Mouse (Mus musculus) ovary, postnatal 14 days (tissue): Measurements from ENCODE around the gene Slc25a13.
"Not testable (repeated sequence)": the region's sequence is repeated elsewhere in the genome, so short reads cannot be mapped to it uniquely, and the experiment has no call there.

Experiments used
- DNase-seq: peaks from one replicate; pipeline ENCODE4 v3.0.0; 2022; ENCODE audit warnings: low spot score

Gene Slc25a13

DNA sequence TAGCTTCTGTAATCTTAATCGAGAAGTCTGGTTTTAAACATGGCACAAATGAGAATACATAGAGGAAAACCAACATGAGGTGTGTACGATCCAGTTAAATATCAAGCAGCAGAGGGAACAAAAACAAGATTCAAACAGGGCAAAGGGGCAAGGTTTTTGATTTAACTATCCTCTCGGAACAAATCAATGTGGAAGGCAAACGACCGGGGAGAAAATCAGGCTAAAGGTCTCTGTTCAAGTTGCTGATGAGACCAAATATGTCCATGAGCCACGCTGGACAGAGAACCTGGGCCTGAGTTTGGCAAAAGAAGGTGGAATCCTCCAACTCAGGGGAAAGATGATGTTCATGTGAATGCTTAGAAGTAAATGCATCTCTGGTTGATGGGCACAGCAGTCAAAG lies 14.5 kb downstream of the Slc25a13 start:
- DNase-seq: no peak

DNA sequence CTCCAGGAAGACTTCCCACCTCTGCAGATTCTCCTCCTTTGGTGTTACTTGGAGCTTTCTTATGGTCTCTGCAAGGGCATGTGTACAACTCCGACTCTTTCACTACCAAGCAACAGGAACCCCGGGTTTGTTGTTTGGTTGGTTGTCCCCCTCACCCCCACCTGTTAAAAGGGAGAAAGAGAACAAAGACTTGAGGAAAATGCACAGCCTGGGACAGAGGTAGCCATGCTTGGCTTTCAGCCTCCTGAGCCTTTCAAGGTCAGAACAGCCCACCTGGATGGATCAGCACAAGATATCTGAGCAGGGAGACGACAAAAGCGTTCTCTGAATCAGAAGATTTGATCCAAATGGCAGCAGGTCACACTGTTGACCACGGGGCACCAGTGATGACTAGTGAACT lies 15.0 kb downstream of the Slc25a13 start:
- no peak for DNase-seq

DNA sequence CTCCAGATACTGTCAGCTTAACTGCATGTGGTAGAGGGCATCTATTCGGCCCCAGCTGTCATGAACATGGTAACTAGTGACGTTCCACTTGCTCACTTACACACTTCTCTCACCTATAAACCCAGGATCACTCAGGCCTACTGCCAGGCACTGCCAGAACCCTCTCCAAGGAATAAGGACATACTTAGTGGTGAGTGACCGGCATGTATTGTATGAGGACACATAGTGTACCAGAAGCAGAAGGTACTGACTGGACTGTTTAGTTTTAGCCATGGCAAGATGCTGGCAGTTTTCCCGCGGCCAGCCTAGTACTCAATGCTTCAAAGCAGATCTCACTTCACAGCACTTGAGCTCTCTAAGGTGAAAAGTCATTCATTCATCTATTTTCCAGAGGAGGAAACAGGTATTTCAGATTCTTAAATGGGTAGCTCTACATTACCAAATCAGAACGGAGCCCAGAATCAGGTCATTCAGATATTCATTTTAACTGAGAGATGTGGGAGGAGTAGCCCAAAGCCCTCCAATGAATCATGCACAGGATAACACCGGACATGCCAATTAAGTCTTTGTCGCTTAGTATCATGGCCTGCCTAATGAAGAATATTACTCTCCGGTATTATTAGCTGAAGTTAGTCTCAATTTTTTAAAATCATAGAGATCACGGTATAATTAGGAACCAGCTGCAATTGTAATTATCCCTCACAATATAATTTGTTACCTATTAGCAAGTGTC lies 17.7 kb downstream of the Slc25a13 start:
- no peak for DNase-seq

DNA sequence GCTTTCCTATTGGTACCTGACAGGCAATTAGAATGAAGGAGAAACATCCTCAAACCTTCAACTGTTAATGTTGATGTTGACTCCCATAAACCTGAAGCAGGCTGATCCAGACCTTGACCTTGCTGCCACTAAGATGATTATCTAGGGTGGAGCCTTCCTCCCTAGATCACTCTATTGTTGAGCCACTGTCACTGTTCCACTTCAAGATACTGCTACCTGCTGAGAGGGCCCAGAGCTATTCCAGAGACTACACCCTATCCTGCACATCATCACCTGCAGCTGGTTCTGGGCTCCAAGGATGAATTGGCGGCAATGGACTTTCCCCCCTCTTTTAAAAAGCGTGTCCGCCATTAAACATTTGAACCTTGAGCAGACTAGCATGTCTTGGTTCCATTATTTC lies 18.9 kb downstream of the Slc25a13 start:
- DNase-seq: not testable (repeated sequence)

DNA sequence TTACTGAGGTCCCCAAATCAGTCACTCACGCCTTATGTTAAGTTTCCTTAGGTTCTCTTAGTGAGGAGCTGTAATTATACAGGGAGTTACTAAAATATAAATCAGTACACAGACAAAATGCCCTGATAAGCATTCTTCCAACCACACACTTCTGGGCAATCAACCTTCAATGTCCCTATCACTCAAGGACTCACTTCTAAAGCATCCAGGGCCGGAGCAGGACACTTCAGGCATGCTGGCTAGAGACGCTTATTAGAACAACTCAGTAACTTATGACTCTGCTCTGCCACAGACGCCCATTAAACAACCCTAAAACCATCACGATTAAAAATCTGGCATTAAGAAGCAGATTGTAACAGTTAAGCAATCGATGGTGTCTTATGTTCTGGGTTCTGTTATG lies 19.6 kb downstream of the Slc25a13 start:
- no peak for DNase-seq

DNA sequence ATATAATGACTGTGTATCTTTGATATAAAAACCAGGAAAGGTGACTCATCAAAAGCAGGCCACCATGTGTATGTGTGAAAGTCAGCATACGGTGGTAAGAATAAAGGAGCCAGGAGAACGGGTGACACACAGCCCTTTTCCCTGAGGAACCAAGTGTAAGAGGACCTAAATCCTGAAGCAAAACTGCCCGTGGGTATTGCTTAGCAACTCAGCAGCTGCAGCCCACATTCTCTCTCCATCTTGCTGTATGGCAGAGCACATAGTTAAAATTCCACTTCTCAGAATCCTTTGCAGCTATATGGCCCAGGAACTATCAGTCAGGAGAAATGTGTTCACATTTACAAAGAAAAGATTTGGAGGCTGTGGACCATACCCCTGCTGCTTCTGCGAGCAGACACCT lies 20.4 kb downstream of the Slc25a13 start:
- DNase-seq: no peak

DNA sequence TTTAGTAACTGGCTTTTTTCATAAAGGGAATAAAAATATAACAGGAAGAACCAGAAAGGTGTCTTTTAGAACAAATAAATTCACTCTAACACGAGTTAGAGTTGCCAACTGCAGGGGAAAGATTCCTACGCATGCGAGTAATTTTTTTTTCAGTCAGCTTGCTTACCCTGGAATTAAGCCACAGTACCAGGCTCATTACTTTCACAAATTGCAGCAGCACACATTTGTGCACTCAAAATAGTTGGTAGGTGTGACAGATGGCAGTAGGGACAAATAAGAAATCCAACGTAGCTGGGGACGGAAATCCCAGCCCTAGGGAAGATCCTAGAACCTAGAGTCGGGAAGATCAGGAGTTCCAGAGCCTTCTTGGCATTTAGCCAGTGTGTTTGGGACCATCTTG lies 22.1 kb downstream of the Slc25a13 start:
- no peak for DNase-seq

DNA sequence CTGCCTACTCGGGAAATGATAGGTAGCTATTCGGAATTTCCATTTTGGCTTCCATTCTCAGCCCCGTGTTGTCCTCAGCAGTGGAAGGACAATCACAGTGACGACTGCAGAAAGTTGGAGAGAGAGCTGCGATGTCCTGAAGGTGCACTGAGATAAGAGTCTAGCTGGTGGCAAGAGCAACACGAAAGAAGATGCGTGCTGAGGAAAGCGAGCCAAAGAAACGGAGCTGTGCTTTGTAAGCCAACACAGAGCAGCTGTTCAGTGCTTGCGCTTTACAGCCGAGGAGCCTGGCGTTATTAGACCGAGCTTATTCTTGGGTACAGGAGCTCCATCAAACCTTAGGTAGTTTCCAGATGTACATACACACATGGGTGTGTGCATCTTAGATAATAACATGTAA lies 23.1 kb downstream of the Slc25a13 start:
- no peak for DNase-seq

DNA sequence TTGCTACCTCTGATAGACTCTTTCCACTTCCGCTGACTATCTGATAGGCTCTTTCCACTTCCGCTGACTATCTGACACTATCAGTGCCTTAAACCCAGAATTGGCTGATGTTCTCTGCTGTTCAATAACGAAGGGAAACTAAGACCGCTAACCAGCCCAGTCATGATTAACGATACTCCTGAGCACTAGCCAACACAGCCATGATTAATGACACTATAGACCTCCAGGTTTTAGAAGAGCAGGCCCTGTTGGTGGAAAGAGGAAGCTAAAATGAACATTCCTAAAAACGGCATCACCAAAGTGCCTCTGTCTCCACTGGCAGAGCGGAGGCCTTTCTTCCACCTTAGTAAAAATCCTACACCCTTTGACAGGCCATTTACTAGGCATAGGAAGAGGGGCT lies 24.6 kb downstream of the Slc25a13 start:
- no peak for DNase-seq

DNA sequence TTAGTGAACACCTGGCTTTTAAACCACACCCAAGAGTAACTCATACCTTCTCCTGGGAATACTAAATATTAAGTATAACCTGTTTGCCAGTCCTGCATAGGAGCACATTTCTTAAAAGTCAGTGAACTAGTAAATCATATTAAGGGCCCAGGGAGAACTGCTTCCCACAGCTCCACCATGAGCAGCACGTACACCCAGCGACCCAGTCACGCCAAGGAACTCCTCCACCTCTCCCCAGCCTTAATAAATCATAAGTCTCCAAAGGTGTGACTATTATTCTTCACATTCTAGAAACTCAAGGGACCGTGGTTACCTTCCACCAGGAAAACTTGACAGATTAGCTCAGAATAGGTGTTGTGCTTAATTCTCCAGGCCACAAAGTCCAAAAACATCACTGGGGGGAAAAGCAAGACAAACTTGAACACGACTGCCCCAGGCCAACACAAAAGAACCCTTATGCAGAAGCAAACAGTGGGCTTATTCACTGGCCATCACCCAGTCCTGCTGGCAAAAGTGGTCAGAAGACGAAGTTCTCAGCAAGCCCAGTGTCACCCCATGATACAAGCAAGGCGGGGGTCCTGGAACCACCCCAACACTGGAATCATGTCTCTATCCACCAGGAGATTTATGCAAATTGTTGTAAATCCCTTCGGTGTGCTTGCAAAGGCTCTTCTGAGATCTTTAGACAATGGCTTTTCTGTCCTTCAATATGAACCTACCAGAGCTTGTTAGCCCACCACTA lies 25.2 kb downstream of the Slc25a13 start:
- DNase-seq: no peak

DNA sequence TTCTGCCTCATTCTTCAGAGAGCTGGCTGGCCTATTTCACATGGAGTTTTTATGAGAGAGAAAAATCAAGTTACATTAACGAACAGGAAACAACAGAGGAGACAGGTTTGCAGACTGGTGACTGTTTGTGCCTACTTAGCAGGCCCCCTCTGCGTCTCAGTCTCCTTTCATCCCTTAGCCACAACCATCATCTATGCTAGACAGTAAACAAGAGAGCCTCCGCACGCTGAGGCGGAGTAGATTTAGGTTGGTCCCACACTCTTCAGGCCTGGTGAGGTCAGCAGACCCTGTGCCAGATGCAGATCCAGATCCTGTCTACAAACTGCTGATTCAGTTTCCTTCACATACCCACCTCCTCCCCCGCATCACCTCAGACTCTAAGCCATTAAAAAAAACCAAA lies 28.0 kb downstream of the Slc25a13 start:
- no peak for DNase-seq

DNA sequence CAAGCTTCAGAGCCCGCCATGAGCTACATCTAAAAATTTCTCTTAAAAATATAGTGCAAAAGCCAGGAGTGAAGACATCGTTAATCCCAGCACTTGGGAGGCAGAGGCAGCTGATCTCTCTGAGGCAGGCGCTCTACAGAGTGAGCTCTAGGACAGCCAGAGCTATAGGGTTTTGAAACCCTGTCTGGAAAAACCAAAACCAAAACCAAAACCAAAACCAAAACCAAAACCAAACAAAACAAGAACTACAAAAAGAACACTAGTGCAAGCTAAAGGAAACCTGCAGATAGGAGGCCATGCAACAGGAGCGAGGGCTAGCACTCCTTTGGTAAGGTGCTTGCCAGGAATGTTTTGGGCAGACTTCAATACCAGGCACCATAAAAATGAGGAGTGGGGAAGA lies 30.5 kb downstream of the Slc25a13 start:
- DNase-seq: no peak

DNA sequence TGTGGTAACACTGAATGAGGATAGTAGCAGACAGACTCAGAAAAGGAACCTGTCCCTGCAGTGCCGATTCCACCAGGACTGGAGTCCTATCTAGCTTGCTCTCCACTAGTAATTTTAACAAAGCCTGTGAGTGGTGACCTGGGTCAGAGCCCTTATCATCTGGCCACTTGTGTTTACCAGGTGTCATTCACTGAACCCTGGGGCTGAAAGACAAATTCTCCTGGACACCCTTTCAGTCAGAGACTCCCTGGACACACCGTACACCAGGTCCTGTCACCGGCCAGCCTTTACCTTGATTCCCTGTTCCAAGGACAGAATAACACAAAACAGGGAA lies 31.3 kb downstream of the Slc25a13 start:
- DNase-seq: no peak

DNA sequence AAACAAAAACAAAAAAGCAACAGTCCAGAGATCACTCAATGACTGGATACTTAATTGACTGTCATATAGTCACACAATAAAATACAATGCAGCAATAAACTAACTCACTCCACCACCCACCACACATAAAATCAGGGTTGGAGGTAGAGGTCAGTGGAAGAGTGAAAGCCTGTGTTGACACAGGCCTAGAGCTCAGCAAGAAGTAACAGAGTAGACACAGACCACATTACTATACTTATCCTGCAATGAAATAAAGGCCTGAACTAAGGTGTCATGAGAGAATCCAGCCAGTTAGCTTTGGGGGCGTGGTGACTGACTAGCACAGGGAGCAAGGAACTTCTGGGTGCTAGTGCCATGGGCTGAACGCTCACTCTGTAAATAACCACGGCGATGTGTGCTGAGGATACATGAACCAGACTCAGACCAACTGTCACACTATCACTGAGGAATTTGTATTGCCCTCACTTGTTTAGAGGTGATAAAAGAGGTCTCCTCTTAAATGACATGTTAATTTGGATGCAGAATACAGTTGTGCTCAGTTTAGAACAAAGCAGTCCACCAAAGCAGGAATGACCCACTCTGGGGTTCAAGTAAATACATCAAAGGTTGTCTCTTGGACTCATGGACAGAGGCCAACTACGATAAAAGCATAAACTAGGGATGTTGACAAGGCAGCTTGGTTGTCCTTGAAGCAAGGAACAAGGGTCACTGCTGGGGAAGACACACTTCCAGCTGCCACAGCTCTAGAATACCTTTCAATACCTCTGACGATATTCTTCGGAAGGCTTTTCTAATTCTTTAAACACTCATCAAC lies 31.8 kb downstream of the Slc25a13 start:
- no peak for DNase-seq

DNA sequence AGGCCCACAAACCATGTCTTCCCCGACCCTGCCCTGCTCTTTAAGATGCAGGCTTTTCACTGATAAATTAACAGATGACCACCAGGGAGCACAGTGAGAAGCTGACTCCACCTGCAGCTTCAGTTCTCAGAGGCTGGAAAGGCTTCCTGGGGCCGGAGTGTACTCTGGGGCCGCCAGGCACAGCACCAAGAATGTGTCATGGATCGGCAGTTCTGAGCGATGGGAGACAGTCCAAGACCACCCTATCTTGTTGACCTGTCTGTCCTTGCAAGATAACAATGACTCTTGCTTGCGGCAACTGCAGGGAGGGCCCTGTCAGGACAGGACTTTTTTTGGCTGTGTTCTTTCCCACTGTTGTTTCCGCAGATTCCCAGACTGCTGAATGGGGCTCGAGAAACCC lies 33.4 kb downstream of the Slc25a13 start:
- no peak for DNase-seq

DNA sequence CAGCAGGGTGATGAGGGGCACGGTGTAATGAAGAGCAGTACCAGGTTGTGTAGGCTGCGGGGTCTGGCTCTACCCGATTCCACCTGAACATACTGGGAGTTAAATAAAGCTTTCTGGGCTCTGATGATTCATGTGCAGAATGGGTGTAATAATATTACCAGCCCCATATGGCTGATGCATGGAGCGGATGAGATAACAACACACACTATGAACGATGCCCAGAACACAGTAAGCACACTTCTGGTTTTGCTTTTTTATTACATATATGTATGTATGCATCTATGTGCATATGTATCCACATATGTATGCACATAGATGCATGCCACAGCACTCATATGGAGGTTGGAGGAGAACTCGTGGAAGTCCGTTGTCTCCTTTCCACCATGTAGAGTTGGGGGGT lies 34.8 kb downstream of the Slc25a13 start:
- no peak for DNase-seq

DNA sequence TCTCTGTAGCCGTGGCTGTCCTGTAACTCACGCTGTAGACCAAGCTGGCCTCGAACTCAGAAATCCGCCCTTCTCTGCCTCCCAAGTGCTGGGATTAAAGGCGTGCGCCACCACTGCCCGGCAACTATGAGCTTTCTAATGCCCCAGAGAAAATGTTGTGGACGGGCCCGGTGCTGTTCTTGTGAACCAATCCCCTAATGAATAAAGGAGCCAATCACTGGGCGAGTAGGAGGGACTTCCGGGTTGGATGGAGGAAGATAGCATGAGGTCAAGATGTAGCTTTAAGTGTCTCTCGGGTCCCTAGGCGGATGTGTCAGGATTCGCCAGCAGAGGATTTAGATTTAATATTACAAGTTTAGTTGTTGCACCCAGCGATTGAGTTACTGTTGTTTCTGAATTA lies 38.6 kb downstream of the Slc25a13 start:
- not testable (repeated sequence) for DNase-seq

DNA sequence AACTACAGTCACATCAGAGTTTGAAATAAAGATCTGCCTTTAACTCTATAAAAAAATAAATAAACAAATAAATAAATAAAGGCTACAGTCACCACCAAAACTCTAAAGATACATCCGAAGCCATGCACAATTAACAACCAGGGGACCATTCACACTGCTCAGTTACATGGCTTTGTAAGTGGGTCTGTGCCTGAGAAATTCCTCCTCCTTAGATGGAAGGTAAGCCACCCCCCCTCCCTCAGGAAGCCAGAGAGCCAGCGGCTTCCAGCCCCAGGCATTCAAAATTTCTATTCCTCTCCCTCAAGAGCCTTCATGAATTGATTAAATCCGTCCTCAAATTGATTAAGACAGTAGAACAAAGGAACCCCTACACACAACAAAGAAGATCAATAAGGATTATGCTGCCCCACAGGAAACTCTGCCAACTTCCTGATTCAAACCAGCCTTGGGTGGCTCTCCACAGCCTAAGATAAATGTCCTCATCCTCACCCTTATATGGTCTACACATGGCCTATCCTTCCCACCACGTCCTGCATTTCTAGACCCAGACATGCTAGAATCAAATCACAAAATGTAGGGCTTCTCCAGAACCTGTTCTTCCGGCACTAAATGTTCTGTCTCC lies 41.5 kb downstream of the Slc25a13 start:
- no peak for DNase-seq

DNA sequence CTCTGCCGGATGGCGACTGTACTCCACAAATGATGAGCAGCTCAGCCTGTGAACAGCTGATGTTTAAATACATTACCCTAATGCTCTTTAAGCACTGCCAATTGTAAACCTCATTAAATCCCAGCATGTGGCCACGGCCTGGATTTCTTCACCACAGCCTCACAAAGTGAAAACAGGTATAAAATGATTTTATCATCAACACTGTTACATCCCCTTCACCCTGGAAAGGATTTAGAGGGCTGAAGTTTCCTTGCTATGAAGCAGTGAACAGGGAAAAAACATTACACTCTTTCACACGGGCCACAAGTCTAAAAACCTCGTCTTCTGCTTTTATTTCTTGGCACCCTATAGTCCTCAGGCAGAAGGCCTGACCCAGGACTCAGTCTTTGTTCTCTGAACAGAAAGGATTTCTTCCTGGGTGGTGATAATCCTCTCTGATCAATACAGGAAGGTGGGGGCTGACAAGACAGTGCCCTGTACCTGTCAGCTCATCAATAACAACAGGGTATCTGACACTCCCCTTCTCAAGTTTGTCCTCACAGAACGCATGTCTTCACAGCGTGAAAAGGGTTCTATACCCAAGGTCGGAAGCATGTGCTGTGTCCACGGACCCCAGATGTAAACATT lies 42.9 kb downstream of the Slc25a13 start:
- no peak for DNase-seq

DNA sequence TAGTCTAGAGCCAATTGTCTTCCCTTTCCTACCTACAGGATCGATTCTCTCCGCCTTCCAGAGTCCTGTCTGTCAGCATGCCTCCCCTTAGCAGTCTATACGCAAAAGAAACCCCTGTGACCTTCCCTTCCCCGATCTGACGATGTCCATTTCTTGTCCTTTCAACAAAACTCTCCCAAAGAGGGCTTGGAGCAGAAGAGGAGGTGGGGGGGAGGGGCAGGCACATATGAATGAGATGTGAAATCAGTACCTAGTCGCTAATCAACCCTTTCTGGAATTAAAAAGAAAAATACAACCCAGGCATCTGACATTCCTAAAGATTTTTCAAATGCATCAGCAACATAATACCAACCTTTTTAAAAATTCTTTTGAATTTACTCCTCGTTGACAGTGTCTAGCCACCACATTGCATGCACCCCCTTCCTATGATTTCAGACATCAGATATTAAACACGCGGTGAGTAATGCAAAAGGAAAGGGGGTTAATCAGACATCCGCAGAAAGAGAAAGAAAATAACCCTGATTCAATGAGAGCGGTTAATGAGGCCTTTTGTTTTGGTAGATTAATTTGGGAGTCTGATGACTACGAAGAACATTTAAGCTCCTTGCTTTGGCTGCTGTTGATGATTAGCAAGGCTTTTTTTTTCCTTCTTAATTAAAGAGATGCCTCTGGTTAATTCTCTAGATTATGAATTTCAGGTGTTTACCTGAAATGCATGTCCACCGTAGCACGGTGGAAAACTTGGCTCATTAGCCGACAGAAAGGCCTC lies 43.6 kb downstream of the Slc25a13 start:
- DNase-seq: no peak

DNA sequence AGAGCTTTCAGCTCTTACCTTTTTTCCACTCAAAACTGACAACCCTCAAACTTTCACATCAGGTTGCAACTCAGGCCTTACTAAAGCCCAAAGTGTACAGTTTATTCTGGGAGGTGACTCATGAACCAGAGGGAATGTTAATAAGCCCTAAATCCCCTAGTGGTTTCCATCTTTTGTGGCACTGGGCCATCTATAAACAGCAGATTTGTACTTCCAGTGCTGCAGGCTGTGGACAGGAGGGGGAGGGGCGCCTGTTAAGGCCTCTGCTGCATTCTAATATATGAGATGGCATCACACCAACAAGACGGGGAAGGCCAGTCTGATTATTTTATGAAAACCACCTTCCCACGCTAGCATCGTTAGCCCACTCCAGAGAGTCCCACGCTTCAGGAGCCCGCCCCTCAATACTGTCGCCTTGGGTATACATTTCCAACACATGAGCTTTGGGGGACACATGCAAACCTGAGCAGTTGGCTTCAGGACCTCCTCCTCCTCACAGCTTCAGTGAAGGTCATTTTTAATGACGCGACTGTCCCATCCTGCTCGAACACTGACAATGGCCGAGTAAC lies 48.3 kb downstream of the Slc25a13 start:
- DNase-seq: no peak
